Mouse (Mus musculus) left cerebral cortex, adult 11 months (tissue): ENCODE measurements around the gene Rhbdl1.
A peak's percentile ranks its signal among the peaks of the same experiment; 100 is the strongest.

Experiments
- DNase-seq: peaks from one replicate; pipeline ENCODE4 v3.0.0; 2022; ENCODE audit warnings: low spot score

Rhbdl1 gene

GRCm38 (mm10) chr17:25839455-25840235, 2.5 kb upstream of the Rhbdl1 start:
- no peak for DNase-seq

DNA sequence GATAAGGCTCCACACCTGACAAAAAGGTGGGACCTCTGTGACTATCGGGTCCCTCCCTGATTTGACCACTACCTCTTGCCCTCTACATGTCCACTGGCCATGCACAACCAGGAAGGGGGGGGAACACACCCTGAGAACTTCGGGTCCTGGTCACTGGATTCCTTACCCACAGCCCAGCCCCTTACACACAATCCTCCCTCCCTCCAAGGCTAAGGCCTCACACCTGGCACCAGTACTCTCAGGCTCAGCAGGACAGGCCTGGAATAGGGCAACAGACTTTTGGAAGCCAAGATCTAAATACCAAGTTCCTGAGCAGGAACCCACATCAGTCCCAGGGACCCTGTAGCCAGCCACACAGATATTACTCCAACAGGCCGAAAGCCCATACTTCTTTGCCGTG, 1.8 kb upstream of the Rhbdl1 start:
- no peak for DNase-seq

DNA sequence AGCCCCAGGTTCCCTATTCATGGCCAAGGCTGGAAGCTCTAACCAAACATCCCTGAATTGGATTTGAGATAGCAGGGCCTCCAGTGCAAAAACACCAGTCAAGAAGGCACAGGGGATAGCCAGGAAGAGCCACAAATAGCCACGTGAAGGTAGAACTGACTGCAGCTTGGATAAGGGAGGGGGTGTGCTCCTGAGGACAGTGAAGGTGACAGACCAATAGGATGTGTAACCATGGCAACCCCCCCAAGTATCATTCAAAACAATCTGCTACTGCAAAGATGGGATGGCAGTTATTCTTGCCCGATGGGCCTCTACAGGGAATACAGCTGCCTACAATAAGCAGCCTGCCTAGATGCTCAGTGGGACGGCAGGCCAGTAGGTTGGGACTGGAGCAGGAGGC, 438 bp upstream of the Rhbdl1 start:
- no peak for DNase-seq

GRCm38 (mm10) chr17:25836397-25837075, 559 bp downstream of the Rhbdl1 start:
- DNase-seq: no peak

DNA sequence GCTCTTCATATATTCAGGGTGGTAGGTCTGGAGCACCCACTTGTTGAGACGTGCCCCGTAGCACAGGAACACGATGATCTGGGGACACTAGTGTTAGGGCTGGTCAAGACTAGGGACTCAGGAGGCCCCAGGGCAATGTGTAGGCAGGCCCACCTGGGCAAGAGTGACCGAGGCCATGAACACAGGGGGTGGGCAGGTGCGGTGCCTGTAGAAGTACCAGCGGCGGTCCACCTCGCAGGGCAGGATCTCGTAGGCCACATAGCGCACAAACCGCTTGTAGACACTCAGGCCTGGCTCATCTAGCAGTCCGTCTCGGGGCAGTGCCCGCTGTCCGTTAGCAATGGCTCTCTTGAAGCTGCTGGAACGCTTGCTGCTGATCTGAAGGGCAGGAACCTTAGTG, 1.3 kb downstream of the Rhbdl1 start:
- DNase-seq: no peak

DNA sequence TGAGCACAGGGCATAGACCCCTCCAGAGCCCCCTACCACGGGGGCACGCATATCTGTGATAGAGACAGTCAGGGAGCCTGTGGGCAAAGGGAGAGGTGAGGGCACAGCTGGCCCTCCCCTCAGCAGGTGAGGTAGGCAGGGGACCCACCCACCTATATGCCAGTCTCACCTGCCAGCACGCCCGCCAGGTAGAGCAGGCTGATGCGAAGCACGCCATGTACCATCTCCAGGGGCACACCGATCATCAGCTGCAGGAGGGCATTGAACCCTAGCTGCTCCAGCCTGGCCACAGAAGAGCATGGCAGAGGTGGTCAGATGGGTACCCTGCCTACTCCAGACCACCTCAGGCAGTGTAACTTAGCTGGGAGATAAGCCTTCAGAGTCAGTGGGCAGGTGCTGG, 1.8 kb downstream of the Rhbdl1 start:
- DNase-seq: no peak

DNA sequence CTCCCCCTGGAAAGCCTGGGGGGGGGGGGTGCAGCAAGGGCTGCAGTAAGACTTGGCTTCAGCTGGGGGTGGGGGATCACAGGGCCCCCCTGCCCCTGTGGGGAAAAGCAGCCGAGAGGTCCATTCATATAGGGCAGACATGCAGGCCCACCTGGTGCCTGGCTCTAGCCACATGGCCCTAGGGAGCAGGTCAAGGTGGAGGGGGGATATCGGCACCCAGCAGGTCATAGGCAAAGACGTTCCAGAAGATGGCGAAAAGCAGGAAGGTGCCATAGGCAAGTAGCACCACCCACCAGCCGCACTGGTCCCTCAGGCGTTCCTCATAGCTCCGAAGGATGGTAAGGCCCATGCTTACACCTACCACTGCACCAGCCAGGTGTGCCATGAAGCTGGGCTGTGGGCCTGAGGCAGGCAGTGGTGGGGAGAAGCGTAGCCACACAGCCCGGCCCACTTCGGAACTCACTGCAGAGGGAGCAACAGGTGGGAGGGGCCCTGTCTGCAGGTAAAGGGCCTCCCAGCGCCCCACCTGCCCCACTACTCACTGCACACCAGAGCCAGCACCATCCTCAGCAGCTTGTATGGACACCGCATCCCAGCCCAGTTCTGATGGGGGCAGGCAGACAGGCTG, 2.4 kb downstream of the Rhbdl1 start:
- DNase-seq: no peak

DNA sequence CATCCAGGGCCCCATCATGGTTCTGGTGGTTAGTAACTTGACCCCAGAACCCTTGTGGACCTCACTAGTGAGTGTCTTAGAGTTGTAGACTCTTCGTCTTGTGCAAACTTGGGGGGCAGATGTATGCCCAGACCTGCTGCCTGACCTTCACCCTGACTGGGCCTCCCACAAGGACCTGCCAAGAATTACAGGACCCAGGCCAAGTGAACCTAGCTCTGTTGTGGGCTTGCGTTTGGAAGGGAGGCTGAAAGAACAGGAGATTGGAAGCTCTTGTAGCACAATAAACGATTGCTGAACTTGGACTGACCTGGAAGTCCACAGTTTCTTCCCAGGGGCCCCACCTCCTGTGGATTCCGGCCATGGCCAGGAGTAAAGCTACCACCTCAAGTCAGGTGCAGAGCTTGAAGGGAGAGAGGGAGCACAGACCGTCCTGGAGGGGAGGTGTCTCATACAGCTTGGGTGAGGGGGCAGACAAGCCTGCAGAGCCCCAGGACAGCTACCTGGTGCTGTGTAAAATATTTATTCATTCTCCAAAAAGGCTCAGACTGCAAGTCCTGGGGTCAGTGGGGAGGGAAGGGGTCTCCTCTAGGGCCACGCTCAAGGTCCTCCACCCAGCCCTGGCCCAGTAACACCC, 3.0 kb downstream of the Rhbdl1 start:
- no peak for DNase-seq

DNA sequence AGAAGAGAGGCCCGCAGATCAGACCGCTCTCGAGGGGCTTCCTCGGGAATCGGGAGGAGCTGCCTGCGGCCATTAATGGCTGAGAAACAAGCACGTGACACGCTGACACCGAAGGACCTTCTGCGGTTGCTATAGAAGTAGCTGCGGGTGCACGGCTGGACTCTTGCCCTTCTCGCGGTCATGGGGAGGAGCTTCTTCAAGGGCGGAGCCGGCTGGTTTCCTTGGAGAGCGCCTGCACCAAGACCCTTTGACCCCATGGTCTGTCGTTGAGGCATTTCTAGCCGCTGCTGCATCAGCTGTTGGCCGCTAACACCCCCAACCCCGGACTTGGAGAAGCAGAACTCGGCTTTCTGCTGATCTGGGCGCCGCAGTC, 3.8 kb downstream of the Rhbdl1 start, which contains the start of gene Stub1:
Gene Stub1 (minus strand): TSS at position 114 of the 373 bp plus-strand sequence.
- DNase-seq: peak; percentile 82

GRCm38 (mm10) chr17:25832436-25833290, 4.4 kb downstream of the Rhbdl1 start:
- peak; percentile 99 for DNase-seq

DNA sequence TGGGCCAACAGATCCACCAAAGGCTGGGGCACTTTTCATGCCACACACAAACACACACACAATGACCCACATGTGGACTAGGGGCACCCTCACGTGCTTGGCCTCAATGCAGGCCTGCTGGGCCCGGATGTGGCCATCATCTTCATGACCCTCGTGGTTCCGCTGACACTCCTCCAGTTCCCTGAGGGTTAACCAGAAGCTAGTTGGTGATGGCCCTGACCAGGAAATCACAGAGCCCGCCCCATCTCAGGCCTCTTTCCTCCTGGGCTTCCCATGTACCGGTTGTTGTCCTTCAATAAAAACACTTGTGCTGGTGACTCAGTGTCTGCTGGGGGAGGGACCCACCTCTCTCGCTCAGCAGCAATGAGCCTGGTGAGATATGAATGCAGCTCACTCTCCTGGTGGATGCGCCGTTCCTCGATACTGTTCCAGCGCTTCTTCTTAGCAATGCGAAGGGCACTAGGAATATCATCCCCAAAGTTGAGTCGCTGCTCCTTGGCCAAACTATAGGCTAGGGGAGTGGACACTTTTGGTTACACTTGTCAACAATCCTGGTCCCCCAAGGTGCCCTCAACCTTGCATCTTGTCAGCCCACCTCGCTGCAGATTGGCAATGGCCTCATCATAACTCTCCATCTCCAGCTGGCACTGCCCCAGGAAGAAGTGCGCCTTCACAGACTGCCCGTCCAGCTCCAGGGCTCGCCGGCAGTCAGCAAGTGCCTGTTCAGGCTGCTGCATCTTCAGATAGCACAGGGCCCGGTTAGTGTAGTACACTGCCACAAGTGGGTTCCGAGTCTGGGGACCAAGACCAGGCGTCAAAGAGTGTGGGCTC, 5.4 kb downstream of the Rhbdl1 start:
- no peak for DNase-seq

DNA sequence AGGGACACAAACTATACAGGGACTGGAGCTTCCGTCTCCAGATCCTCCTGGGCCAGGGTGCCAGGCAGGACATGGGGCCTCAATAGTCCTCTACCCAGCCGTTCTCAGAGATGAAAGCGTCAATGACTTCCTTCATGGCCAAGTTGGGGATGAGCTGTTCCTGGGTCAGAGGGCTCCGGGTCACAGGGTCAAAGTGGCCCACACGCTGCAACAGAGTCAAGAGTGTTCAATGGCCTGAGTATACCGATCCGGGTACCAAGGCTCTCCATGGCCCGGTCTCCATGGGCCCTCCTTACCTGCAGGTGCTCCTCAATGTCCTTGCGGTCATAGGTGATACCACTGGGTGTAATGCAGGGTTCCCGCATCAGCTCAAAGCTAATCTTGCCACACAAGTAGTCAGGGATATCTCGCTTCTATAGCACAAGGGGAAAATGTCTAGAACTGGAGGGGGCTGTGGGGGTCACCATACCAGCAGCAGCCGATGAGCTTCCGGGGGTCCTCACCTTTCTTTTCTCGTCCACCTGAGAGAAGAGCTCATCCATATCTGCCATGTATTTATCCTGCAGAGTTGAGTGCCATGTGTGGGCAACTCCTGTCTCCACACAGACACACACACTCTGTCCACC, 6.2 kb downstream of the Rhbdl1 start:
- DNase-seq: no peak

GRCm38 (mm10) chr17:25830200-25830753, 6.8 kb downstream of the Rhbdl1 start:
- DNase-seq: no peak

DNA sequence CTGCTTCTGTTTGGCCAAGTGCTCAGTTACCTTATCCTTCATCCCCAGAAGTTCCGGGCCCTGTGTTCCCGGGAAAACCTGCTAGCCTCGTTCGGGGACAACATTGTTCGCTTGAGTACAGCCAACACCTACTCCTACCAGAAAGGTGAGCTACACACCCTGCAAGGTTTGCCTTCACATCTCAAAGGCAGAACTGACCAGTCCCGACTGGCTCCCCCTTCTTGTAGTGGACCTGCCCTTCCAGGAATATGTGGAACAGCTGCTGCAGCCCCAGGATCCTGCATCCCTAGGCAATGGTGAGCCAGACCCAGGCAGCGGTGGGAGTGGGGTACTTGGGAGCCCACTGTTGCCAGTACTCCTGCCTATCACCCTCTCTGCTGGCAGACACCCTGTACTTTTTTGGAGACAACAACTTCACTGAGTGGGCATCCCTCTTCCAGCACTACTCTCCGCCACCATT, 7.5 kb downstream of the Rhbdl1 start:
- no peak for DNase-seq

- DNase-seq: no peak
These were observed 8.2 kb downstream of the Rhbdl1 start, which contains the start of gene Jmjd8 for GRCm38 (mm10) chr17:25828712-25829557. Gene Jmjd8, plus strand, starts transcription at chr17:25828867.

DNA sequence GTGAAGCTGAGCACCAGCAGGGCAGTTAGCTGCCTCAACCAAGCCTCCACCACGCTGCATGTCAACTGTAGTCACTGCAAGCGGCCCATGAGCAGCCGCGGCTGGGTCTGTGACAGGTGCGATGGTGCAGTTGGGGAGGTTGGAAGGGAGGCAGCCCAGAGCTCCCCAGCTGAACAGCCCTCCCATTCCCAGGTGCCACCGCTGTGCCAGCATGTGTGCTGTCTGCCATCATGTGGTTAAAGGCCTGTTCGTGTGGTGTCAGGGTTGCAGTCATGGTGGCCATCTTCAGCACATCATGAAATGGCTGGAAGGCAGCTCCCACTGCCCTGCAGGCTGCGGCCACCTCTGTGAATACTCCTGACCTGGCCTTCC, 8.9 kb downstream of the Rhbdl1 start:
- DNase-seq: no peak

DNA sequence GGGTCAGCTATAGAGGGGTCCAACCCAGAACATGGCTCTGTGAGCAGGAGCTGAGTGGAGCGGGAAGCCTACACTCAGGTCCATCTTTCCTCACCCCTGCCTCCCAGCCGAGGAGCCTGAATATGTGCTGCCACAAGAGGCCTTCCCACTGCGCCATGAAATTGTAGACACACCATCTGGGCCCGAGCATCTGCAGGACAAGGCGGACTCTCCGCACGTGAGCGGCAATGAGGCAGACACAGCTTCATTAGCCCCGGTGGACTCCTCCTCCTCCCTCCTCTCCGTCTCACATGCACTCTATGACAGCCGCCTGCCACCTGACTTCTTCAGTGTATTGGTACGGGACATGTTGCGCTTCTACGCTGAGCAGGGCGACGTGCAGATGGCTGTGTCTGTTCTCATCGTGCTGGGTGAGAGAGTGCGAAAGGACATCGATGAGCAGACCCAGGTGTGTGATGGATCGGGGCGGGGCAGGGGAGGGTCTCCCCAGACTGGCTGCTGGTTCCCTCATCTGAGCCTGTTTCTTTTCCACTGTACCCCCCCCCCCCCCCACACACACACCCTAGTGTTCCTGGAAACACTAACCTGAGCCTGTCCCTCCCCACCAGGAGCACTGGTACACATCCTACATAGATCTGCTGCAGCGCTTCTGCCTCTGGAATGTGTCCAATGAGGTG, 9.4 kb downstream of the Rhbdl1 start:
- DNase-seq: no peak

GRCm38 (mm10) chr17:25827011-25827410, 10.1 kb downstream of the Rhbdl1 start:
- no peak for DNase-seq
